Mouse (Mus musculus): Measurements from ENCODE around the gene Slfn4. TPM values are rescaled to one million over a fixed set of nuclear protein-coding genes. Genes with fewer than 3 reads are reported as not detected.
"Not testable (repeated sequence)": the region's sequence is repeated elsewhere in the genome, so short reads cannot be mapped to it uniquely, and the experiment has no call there.

The Slfn4 gene
- polyA plus RNA-seq, 1 experiment, result not detected

DNA sequence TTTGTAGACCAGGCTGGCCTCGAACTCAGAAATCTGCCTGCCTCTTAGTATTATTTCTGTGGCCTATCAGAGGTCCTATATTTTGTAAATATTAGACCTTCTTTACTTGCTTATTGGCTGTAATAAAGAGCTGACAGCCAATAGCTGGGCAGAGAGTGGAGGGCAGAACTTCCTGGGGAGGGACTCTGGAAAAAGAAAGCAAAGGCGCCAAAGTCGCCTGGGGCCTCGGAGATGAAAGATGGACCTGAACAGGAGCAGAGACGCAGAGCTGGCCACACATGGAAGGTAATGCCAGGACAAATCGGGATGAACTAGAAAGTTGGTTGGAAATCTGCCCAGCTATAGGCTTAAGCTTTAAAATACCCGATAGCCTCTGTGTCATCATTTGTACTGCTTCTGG, 48.4 kb downstream of the Slfn4 start:
- TF ChIP-seq POLR2A (IDR thresholded peaks at IDR 0.05; ENCODE audit: insufficient read depth, low read depth, low read length) (no peak), CTCF (IDR thresholded peaks at IDR 0.05; ENCODE audit: insufficient read depth, low read depth, low read length) (no peak)
- H3K4me1 ChIP-seq (ENCODE audit: control insufficient read depth, insufficient read depth, low read length), result no peaks in the 10 kb centered on the region
- WGBS, result 81% methylated on average over 7 of the region's 7 CpGs
- no peak overlapping the region for H3K27ac ChIP-seq (ENCODE audit: insufficient read depth, low read depth, low read length)
- no peak overlapping the region for H3K4me3 ChIP-seq (ENCODE audit: insufficient read depth, low read depth, low read length)

GRCm38 (mm10) chr11:83223793-83224192, 48.8 kb downstream of the Slfn4 start:
- WGBS, result 79% methylated on average over 5 of the region's 5 CpGs

DNA sequence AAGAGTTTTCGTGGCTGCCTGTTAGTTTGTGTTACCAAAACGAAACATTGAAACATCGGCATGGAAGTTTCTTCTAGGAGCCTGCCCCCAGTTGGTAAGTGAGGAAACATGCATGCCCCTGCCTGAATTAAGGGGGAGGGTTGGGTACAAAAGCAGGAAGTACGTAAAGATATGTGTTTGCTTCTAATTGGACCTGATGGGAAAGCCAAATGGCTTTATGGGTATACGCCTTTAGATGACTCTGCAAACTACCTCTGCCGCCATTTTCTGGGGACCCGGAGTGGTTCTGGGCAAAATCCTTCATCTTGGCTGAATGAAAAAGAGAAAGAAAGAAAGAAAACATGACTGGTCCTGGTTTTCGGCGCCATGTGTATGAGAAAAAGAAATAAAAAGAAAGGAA, 49.2 kb downstream of the Slfn4 start:
- WGBS, result 90% methylated on average over 9 of the region's 9 CpGs
- TF ChIP-seq CTCF (IDR thresholded peaks at IDR 0.05; ENCODE audit: insufficient read depth, low read depth, low read length), result no peak
- no peak for TF ChIP-seq POLR2A (IDR thresholded peaks at IDR 0.05; ENCODE audit: insufficient read depth, low read depth, low read length)

More at GRCm38 (mm10) chr11:83223793-83224192, 48.8 kb downstream of the Slfn4 start:
- not testable (repeated sequence) for H3K4me3 ChIP-seq (ENCODE audit: insufficient read depth, low read depth, low read length); H3K27ac ChIP-seq (ENCODE audit: insufficient read depth, low read depth, low read length); H3K4me1 ChIP-seq (ENCODE audit: control insufficient read depth, insufficient read depth, low read length)

DNA sequence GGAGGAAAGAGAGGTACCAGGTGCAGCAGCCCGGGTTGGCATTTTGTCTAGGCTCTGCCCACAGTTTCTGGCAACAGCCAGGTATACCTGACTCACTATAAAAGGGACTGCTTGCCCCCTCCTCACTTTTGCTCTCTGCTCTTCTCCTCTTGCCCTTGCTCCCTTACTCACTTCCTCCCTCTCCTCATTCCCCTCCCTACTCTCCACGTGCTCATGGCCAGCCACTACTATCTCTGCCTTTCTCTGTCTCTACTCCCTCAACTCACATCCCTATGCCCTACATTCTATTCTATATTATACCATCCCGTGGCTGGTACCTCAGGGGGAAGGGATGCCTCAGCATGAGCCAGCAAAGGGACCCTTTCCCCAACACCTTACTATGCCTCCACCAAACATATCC, 49.8 kb downstream of the Slfn4 start:
- no peak overlapping the region for H3K4me3 ChIP-seq (ENCODE audit: insufficient read depth, low read depth, low read length)
- 77% methylated on average over 3 of the region's 3 CpGs for WGBS
- H3K4me1 ChIP-seq (ENCODE audit: control insufficient read depth, insufficient read depth, low read length), result no peaks in the 10 kb centered on the region
- TF ChIP-seq CTCF (IDR thresholded peaks at IDR 0.05; ENCODE audit: insufficient read depth, low read depth, low read length), result no peak
- TF ChIP-seq POLR2A (IDR thresholded peaks at IDR 0.05; ENCODE audit: insufficient read depth, low read depth, low read length), result no peak
- H3K27ac ChIP-seq (ENCODE audit: insufficient read depth, low read depth, low read length), result no peak overlapping the region

More for the DNA sequence above, 49.2 kb downstream of the Slfn4 start:
- H3K4me3 ChIP-seq (ENCODE audit: insufficient read depth, low read depth, low read length), result no peak overlapping the region
- H3K4me1 ChIP-seq (ENCODE audit: control insufficient read depth, insufficient read depth, low read length), result no peaks in the 10 kb centered on the region
- H3K27ac ChIP-seq (ENCODE audit: insufficient read depth, low read depth, low read length), result no peak overlapping the region

DNA sequence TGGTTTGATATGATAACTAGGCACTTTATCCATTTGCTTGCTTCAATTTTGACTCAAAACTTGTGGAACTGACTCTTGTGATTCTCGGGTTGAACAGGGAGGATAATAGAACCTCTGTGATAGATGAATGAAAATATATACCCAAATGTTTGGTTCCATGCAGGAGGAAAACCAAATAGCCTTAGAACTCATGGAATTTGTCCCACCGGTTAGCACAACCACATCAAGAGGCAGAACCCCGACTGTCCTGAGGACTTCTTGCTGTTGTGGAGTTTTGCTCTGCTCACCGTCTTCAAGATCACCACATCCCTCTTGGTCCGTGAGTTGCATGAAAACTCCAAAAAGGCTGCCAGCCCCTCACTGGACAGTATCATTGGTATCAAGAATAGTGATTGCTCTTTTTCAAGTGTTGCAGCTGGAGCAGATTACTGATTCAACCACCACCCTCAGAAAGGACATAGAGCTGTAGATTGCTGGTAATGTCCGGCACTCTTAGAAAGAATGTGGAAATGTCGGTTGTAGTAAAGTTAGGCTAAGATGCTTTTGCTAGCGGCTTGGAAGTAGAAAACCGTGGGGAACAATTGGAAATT, 50.5 kb downstream of the Slfn4 start:
- Histone ChIP-seq H3K27ac (ENCODE audit: insufficient read depth, low read depth, low read length) (no peak overlapping the region), H3K4me1 (ENCODE audit: control insufficient read depth, insufficient read depth, low read length) (no peaks in the 10 kb centered on the region), H3K4me3 (ENCODE audit: insufficient read depth, low read depth, low read length) (no peak overlapping the region)
- TF ChIP-seq POLR2A (IDR thresholded peaks at IDR 0.05; ENCODE audit: insufficient read depth, low read depth, low read length), result no peak
- no peak for TF ChIP-seq CTCF (IDR thresholded peaks at IDR 0.05; ENCODE audit: insufficient read depth, low read depth, low read length)
- 90% methylated on average over 9 of the region's 9 CpGs for WGBS

DNA sequence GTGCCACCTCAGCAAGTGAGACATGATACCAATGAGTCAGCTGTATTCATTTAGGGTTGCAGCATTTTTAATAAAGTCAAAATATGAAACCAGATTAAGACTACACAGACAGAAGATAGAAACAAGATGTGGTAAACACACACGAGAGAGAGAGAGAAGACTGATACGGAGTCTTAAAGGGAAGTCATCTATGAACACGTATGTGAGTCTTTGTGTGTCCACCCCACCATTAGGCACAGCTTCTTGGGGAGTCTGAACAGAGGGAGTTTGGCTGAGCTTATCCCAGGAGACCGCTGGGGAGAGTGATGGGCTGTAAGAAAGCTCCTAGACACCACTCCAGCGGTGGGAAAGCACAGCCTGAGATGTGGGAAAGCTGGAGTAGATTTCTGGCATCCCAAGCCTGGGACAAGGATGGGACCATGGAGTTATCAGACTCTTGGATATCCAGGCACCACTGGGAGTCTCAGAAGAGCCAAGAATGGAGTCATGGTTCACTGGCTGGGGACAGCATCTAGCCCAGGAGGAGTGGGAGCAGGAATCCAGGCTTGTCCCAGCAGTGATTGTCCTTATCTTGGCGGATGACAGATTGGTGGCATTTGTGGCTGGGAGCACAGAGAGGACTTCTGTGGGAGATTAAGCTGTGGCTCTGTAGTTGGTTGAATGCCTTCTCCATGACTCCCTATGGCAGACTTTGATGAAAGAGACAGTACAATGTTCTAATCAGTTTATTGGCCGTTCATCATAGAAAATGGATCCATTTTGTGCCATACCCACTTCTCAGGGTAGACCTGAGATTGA, 53.1 kb downstream of the Slfn4 start:
- H3K27ac ChIP-seq (ENCODE audit: insufficient read depth, low read depth, low read length), result no peak overlapping the region
- H3K4me3 ChIP-seq (ENCODE audit: insufficient read depth, low read depth, low read length), result no peak overlapping the region
- H3K4me1 ChIP-seq (ENCODE audit: control insufficient read depth, insufficient read depth, low read length), result no peaks in the 10 kb centered on the region
- 85% methylated on average over 7 of the region's 7 CpGs for WGBS
- no peak for TF ChIP-seq CTCF (IDR thresholded peaks at IDR 0.05; ENCODE audit: insufficient read depth, low read depth, low read length)
- TF ChIP-seq POLR2A (IDR thresholded peaks at IDR 0.05; ENCODE audit: insufficient read depth, low read depth, low read length), result no peak

DNA sequence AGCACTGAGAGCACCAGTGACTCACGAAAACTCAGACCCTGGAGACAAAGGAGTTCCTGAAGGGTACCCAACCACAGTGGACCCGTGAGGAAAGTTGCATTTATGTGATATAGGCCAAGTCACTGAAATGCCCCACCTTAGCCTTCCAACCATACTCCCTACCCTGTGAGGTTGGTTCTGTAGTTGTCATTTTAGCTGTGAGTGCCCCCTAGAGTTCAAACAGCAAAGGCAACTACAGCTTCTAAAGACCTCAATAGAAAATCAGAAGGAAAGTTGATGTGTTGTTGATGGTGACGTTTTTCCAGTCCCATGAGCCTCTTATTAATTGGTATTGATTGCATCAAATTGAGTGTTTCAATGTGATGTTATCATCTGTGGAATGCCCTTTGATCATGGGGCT, 56.0 kb downstream of the Slfn4 start:
- Histone ChIP-seq H3K4me3 (ENCODE audit: insufficient read depth, low read depth, low read length) (no peak overlapping the region), H3K4me1 (ENCODE audit: control insufficient read depth, insufficient read depth, low read length) (no peaks in the 10 kb centered on the region), H3K27ac (ENCODE audit: insufficient read depth, low read depth, low read length) (no peak overlapping the region)
- no peak for TF ChIP-seq POLR2A (IDR thresholded peaks at IDR 0.05; ENCODE audit: insufficient read depth, low read depth, low read length)
- TF ChIP-seq CTCF (IDR thresholded peaks at IDR 0.05; ENCODE audit: insufficient read depth, low read depth, low read length), result no peak
- 70% methylated on average over 3 of the region's 3 CpGs for WGBS

- WGBS, result 44% methylated on average over 5 of the region's 5 CpGs
- H3K4me1 ChIP-seq (ENCODE audit: control insufficient read depth, insufficient read depth, low read length); H3K27ac ChIP-seq (ENCODE audit: insufficient read depth, low read depth, low read length); H3K4me3 ChIP-seq (ENCODE audit: insufficient read depth, low read depth, low read length): not testable (repeated sequence)
Measured at GRCm38 (mm10) chr11:83233621-83234020, 58.6 kb downstream of the Slfn4 start.

DNA sequence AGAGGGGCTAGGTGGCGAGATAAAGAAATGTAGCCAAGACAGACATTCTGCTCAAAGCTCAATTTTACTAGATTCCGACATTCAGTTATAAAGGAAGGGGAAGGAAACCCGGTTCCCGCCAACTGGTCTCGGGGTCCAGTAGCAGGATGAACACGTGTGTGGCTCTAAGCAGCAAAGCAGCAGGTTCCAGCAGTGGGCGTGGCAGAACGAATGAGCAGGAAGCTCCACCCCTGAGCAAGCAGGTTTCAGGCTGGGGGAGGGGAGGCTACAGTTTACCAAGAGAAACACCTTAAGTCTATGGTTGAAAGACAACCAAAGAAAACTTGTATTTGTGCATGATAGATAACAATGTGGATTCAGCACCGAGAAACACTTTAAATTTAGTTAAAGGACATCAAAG, 62.4 kb downstream of the Slfn4 start:
- not testable (repeated sequence) for H3K27ac ChIP-seq (ENCODE audit: insufficient read depth, low read depth, low read length); H3K4me3 ChIP-seq (ENCODE audit: insufficient read depth, low read depth, low read length); H3K4me1 ChIP-seq (ENCODE audit: control insufficient read depth, insufficient read depth, low read length)
- WGBS, result 84% methylated on average over 9 of the region's 9 CpGs

- 94% methylated on average over 2 of the region's 2 CpGs for WGBS
Measured at GRCm38 (mm10) chr11:83238389-83238788, 63.4 kb downstream of the Slfn4 start.

More at GRCm38 (mm10) chr11:83238389-83238788, 63.4 kb downstream of the Slfn4 start:
- Histone ChIP-seq H3K4me1 (ENCODE audit: control insufficient read depth, insufficient read depth, low read length) (no peaks in the 10 kb centered on the region), H3K4me3 (ENCODE audit: insufficient read depth, low read depth, low read length) (no peak overlapping the region), H3K27ac (ENCODE audit: insufficient read depth, low read depth, low read length) (no peak overlapping the region)
- no peak for TF ChIP-seq CTCF (IDR thresholded peaks at IDR 0.05; ENCODE audit: insufficient read depth, low read depth, low read length)
- TF ChIP-seq POLR2A (IDR thresholded peaks at IDR 0.05; ENCODE audit: insufficient read depth, low read depth, low read length), result no peak

Data from olfactory bulb, adult 2 months (tissue).